19 mouse cellular contexts compared by ENCODE assay signal in genomic region chr11:104631306-104631705, GRCm38 (mm10). TPM values are rescaled to one million over a fixed set of nuclear protein-coding genes. Genes with fewer than 3 reads are reported as not detected.
DNase-seq lines count a peak whose midpoint lies in the region; ATAC-seq lines count a peak whose summit lies in the region.
"Had no signal": no experiment of that assay in that cellular context is flagged by ENCODE, and none has a peak within 500 bp of the region (broad histone marks: within the 10 kb centered on the region; RNA-seq: fewer than 3 reads in every experiment).

No protein-coding gene starts in this region.

- no peaks in the 10 kb centered on the region for H3K27me3 ChIP-seq in megakaryocyte, embryonic 14.5 days (replicated peaks)
- H3K27me3 ChIP-seq in liver, embryonic 12.5 days (replicated peaks), result peaks cover 3% of the 10 kb centered on the region; the same call in 1 of the 2 replicates
- H3K27me3 ChIP-seq: forebrain, embryonic 12.5 days; limb, embryonic 12.5 days; neural tube, embryonic 15.5 days; stomach, embryonic 15.5 days had no signal

- H3K36me3 ChIP-seq in megakaryocyte, embryonic 14.5 days (replicated peaks; ENCODE audit: low read length), result peaks cover 100% of the 10 kb centered on the region
- no peaks in the 10 kb centered on the region for H3K36me3 ChIP-seq in liver, embryonic 12.5 days
- H3K36me3 ChIP-seq: forebrain, embryonic 12.5 days; limb, embryonic 12.5 days; neural tube, embryonic 15.5 days; stomach, embryonic 15.5 days had no signal

- no peak overlapping the region for H3K27ac ChIP-seq in liver, embryonic 12.5 days
- H3K27ac ChIP-seq: forebrain, embryonic 12.5 days; gastrocnemius, adult 2 months; limb, embryonic 12.5 days; neural tube, embryonic 15.5 days; stomach, embryonic 15.5 days had no signal

- 50% methylated on average over 1 of the region's 1 CpGs for WGBS in liver, embryonic 12.5 days (ENCODE audit: insufficient replicate concordance)

- no peak overlapping the region for H3K4me2 ChIP-seq in liver, embryonic 12.5 days
- H3K4me2 ChIP-seq: forebrain, embryonic 12.5 days; limb, embryonic 12.5 days; neural tube, embryonic 15.5 days; stomach, embryonic 15.5 days had no signal

- DNase-seq in adrenal gland, postnatal 14 days, result peak; percentile 72
- no peak for DNase-seq in adrenal gland, adult 18-20 months (ENCODE audit: low spot score in 2 of 2)
- peak; percentile 56 for DNase-seq in CD4-positive helper T cell, adult 2 months (ENCODE audit: low read depth, low spot score)
- DNase-seq in gastrocnemius, adult 18-20 months (ENCODE audit: low spot score), result no peak
- DNase-seq: gastrocnemius, adult 2 months; heart, postnatal 36 days; layer of hippocampus, postnatal 36 days; right cerebral cortex, postnatal 14 days had no signal

- no peak overlapping the region for H3K9ac ChIP-seq in liver, embryonic 12.5 days
- H3K9ac ChIP-seq: forebrain, embryonic 12.5 days; limb, embryonic 12.5 days; neural tube, embryonic 15.5 days; stomach, embryonic 15.5 days had no signal

- peaks cover 98% of the 10 kb centered on the region for H3K4me1 ChIP-seq in megakaryocyte, embryonic 14.5 days
- H3K4me1 ChIP-seq in liver, embryonic 12.5 days, result peaks cover 25% of the 10 kb centered on the region

- ATAC-seq in megakaryocyte, adult 5-6 weeks (ENCODE audit: poor library complexity, severe bottlenecking), result no peak
- peak; percentile 57 for ATAC-seq in inflammation-experienced regulatory T-cells, adult 6 months
- no peak for ATAC-seq in liver, embryonic 12.5 days

- peak overlapping the region; percentile 70 for H3K4me3 ChIP-seq in megakaryocyte, embryonic 14.5 days (replicated peaks)
- H3K4me3 ChIP-seq in liver, embryonic 12.5 days, result no peak overlapping the region
- H3K4me3 ChIP-seq: forebrain, embryonic 12.5 days; gastrocnemius, adult 2 months; limb, embryonic 12.5 days; neural tube, embryonic 15.5 days; stomach, embryonic 15.5 days had no signal

- H3K9me3 ChIP-seq in megakaryocyte, embryonic 14.5 days, result no peaks in the 10 kb centered on the region
- H3K9me3 ChIP-seq in liver, embryonic 12.5 days (replicated peaks), result no peaks in the 10 kb centered on the region
- H3K9me3 ChIP-seq: forebrain, embryonic 12.5 days; limb, embryonic 12.5 days; neural tube, embryonic 15.5 days; stomach, embryonic 15.5 days had no signal

RNA-seq across cellular contexts. Expression of gene Itgb3, which starts 23.5 kb away (rescaled TPM):
- total RNA-seq in adrenal gland, postnatal 14 days (2021), result 12.5 and 13.8 TPM in 2 replicates
- 10 to 100 TPM; 12.6 to 14.7 TPM for total RNA-seq in adrenal gland, adult 18-20 months (2021)
- 123 and 181 TPM in 2 replicates for polyA plus RNA-seq in megakaryocyte, embryonic 14.5 days (2012; ENCODE audit: insufficient read depth, low replicate concordance)
- 7.1 and 8.6 TPM in 2 replicates for total RNA-seq in megakaryocyte, adult 5-6 weeks (2015)
- total RNA-seq in megakaryocyte, adult 5-6 weeks (2017), result 20.6 and 23.8 TPM in 2 replicates
- 10 to 100 TPM in 2 of 3 experiments, 1 to 10 TPM in 1; 6.4 to 17.5 (median 11.8) TPM for polyA plus RNA-seq in inflammation-experienced regulatory T-cells, adult 6 months (2017; shearing (Covaris generic))
- polyA plus RNA-seq in liver, embryonic 12.5 days (2016; fragmentation: Nextera tagmentation; extraction: Ambion mirVana), result 33.1 and 36.4 TPM in 2 replicates
- total RNA-seq in gastrocnemius, adult 18-20 months (2021), result 1 to 10 TPM in 1 of 2 experiments, under 1 TPM in 1; 0.71 to 1.3 TPM

RNA-seq across cellular contexts. Expression of gene Gm11639, which starts 54.2 kb away (rescaled TPM):
- 0.08 and 0.11 TPM in 2 replicates for total RNA-seq in adrenal gland, postnatal 14 days (2021)
- under 1 TPM in 1 of 2 experiments, not detected in 1; 0.03 TPM for total RNA-seq in adrenal gland, adult 18-20 months (2021)
- polyA plus RNA-seq in megakaryocyte, embryonic 14.5 days (2012; ENCODE audit: insufficient read depth, low replicate concordance), result not detected in 2 replicates
- not detected in 2 replicates for total RNA-seq in megakaryocyte, adult 5-6 weeks (2015)
- total RNA-seq in megakaryocyte, adult 5-6 weeks (2017), result not detected in 2 replicates
- under 1 TPM in 2 of 3 experiments, not detected in 1; 0.03 to 0.09 TPM for polyA plus RNA-seq in inflammation-experienced regulatory T-cells, adult 6 months (2017; shearing (Covaris generic))
- polyA plus RNA-seq in liver, embryonic 12.5 days (2016; fragmentation: Nextera tagmentation; extraction: Ambion mirVana), result 0.05 and 0.07 TPM in 2 replicates
- not detected for total RNA-seq in gastrocnemius, adult 18-20 months (2021)
- total RNA-seq: common myeloid progenitor, adult 5-6 weeks; gastrocnemius, adult 2 months had no signal
- polyA plus RNA-seq: forebrain, embryonic 12.5 days; large intestine, adult 2 months; limb, embryonic 12.5 days; urinary bladder, adult 2 months had no signal

Comparison
In these comparisons a context has a peak if more than half of its experiments do, and no peak if none do; other contexts are left out.
1. DNase-seq: peak in adrenal gland, postnatal 14 days (single experiment) and CD4-positive helper T cell, adult 2 months (single experiment); none in adrenal gland, adult 18-20 months (0 of 2) and gastrocnemius, adult 18-20 months (single experiment).